Mouse (Mus musculus) liver, embryonic 14.5 days (tissue): Measurements from ENCODE around the gene Adat3.

ENCODE experiments used
- CTCF ChIP-seq: IDR thresholded peaks from 2 replicates; pipeline ENCODE4 v1.5.1; 2016; ENCODE audit warnings: antibody characterized with exemption, low read depth, control low read depth
- EP300 ChIP-seq: IDR thresholded peaks from 2 replicates; pipeline ENCODE4 v1.6.1; 2016; ENCODE audit warnings: antibody characterized with exemption, low read depth

DNA sequence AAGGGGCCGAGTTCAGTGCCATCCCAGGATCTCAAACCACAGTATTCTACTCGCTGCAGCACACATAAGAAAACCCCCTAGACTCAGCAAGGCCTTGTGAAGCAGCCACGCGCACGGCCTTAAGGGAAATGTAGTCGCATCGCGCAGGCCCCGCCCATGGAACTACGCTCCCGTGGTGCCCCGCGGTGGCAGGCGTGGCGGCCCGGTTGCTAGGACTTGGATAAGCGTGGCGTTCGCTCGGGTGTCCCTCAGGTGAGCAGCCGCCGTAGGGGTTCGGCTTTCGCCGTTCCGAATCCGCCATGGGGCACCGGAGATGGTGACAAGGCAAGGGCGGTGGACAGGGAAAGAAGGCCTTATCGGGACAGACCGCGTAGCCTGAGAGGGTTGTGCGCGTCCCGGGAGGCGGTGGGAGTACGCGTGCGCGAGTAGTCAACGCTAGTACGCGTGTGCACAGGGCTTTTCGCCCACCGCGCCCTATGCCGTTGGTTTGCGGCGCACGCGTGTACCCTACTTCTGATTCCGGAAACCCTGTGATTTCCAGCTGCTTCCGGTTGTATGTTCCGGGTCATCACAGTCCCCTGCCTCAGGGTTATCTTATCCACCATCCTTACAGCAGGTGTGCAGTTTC, at the start of gene Adat3, which contains the start of gene Scamp4:
- TF ChIP-seq EP300 (no peak), CTCF (no peak)
